Mouse (Mus musculus) embryonic fibroblast, embryonic 13.5 days (primary cell): ENCODE measurements around the gene Bysl.

ENCODE experiments used
- CTCF ChIP-seq: IDR thresholded peaks from 2 replicates; pipeline ENCODE4 v1.5.1; 2011; ENCODE audit warnings: mild to moderate bottlenecking, control low read depth, low read length, moderate library complexity, borderline replicate concordance; ENCODE audit not compliant: insufficient read depth
- POLR2A ChIP-seq: IDR thresholded peaks from 2 replicates; pipeline ENCODE4 v1.6.1; 2011; ENCODE audit warnings: low read depth, mild to moderate bottlenecking, control low read depth, low read length, moderate library complexity

GRCm38 (mm10) chr17:47632181-47632840 lies 21.0 kb upstream of the Bysl start:
- TF ChIP-seq POLR2A, result no peak
- no peak for TF ChIP-seq CTCF
